Mouse (Mus musculus) hindbrain, embryonic 16.5 days (tissue): ENCODE measurements around the gene Amigo2. TPM values are rescaled to one million over a fixed set of nuclear protein-coding genes. Genes with fewer than 3 reads are reported as not detected.

Experiments used
- ATAC-seq: fragments of 200-750 bp; cut with Nextera tagmentation; 2 replicates; pipeline ENCODE4 v1.8.0; 2017; ENCODE audit warnings: moderate TSS enrichment, moderate library complexity
- H3K27ac ChIP-seq: fragments of 300-500 bp; sonication (generic); 2 replicates; pipeline ENCODE4 v1.5.1; 2014; ENCODE audit warnings: low read depth, mild to moderate bottlenecking, control low read depth, low read length, moderate library complexity
- H3K27me3 ChIP-seq: fragments of 300-500 bp; sonication (generic); replicated peaks from 2 replicates; pipeline ENCODE4 v1.6.1; 2014; ENCODE audit warnings: low read length; ENCODE audit not compliant: control insufficient read depth, insufficient read depth
- H3K36me3 ChIP-seq: fragments of 300-500 bp; sonication (generic); 2 replicates; pipeline ENCODE4 v1.6.1; 2014; ENCODE audit warnings: mild to moderate bottlenecking, low read length, moderate library complexity, mixed read lengths; ENCODE audit not compliant: control insufficient read depth, insufficient read depth
- H3K4me1 ChIP-seq: fragments of 300-500 bp; sonication (generic); 2 replicates; pipeline ENCODE4 v1.6.1; 2014; ENCODE audit warnings: low read depth, low read length; ENCODE audit not compliant: control insufficient read depth, insufficient read depth
- H3K4me2 ChIP-seq: fragments of 300-500 bp; sonication (generic); 2 replicates; pipeline ENCODE4 v1.6.1; 2014; ENCODE audit warnings: mild to moderate bottlenecking, low read length, control low read depth, moderate library complexity
- H3K4me3 ChIP-seq: fragments of 300-500 bp; sonication (generic); 2 replicates; pipeline ENCODE4 v1.5.1; 2014; ENCODE audit warnings: mild to moderate bottlenecking, low read length, control low read depth, moderate library complexity
- H3K9ac ChIP-seq: fragments of 300-500 bp; sonication (generic); 2 replicates; pipeline ENCODE4 v1.6.1; 2014; ENCODE audit warnings: low read depth, mild to moderate bottlenecking, control low read depth, low read length, moderate library complexity
- H3K9me3 ChIP-seq: fragments of 300-500 bp; sonication (generic); 2 replicates; pipeline ENCODE4 v1.6.1; 2014; ENCODE audit warnings: mild to moderate bottlenecking, low read length, moderate library complexity; ENCODE audit not compliant: control insufficient read depth
- WGBS: fragments of 180-500 bp; shearing (Covaris S2); extraction: QIAGEN DNeasy Blood & Tissue Kit; methylation state at CpG from one replicate; pipeline ENCODE4 v1.1.7; 2014; 5-methylcytosine and 5-hydroxymethylcytosine counted together
- polyA plus RNA-seq: library from polyadenylated mRNA; unstranded; fragments of >200 nt; fragmentation: Nextera tagmentation; extraction: Ambion mirVana; gene quantifications from 2 replicates; pipeline ENCODE4 v1.2.1, GENCODE M21; 2015

Amigo2 gene
- polyA plus RNA-seq, 1 experiment from 2014 or later, result 10.8 TPM

DNA sequence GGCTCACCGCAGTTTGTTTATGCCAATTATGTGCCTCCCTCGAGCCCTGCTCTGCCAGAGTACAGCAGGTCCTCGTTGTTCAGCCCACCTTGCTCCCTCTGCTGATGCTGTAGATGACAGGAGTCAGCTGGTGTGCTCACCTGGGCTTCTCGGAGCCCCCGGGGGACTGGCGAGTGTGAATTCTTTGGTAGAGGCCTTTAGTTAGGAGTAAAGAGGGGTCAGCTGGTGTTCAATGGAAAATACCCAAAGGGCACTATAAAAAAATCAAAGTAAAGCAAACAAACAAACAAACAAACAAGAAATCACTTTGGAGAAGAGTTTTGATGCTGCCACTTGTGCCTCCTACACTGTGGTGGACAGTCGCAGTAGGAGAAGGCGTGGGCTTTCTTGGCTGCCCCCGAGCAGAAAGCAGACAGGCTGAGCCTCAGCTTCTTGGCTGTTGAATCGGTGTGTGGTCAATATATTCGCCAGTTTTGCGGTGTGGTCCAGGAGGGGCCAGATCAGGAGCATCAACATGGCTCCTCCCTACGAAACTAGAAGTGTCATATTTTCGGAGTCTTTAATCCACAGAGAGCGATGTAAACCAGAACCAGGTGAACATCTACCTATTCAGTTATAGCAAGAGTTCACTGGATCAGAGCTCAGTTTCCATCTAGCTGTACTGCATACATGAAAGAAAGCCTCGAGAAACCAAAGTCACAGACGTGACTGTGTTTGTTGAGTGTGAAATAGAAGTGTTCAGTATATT lies 11.6 kb upstream of the Amigo2 start:
- ATAC-seq, result no peak
- 86% methylated on average over 17 of the region's 17 CpGs for WGBS
- Histone ChIP-seq H3K4me1 (no peaks in the 10 kb centered on the region), H3K4me3 (no peak overlapping the region), H3K36me3 (no peaks in the 10 kb centered on the region), H3K9me3 (no peaks in the 10 kb centered on the region), H3K4me2 (no peak overlapping the region), H3K27ac (no peak overlapping the region), H3K27me3 (no peaks in the 10 kb centered on the region), H3K9ac (no peak overlapping the region)

DNA sequence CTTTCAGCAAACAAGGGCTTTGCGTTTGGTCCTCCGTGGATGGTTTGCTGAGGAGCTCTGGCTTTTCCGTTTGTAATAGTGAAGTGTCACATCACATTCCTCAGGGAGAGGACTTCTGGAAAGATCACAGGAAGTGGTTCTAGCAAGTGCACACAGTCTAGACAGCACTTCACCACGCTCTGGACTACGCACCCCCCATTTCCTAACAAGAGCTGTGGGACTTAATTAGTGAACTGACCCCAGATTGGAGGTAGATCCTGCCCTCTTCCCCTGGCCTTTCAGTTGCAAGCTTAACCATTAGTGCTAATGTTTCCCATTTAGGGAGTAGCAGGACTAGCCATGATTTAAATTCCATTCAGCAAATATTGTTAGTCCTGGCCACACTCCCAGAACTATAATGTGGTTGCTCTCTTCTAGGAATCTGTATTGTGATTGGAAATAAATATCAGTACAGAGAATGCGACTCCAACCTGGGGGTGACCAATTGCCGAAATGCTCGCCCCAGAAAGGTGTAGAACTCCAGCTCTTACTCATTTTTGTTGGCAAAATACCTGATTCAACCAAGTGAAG lies 10.2 kb upstream of the Amigo2 start:
- WGBS, result 73% methylated on average over 8 of the region's 8 CpGs
- H3K9ac ChIP-seq, result no peak overlapping the region

DNA sequence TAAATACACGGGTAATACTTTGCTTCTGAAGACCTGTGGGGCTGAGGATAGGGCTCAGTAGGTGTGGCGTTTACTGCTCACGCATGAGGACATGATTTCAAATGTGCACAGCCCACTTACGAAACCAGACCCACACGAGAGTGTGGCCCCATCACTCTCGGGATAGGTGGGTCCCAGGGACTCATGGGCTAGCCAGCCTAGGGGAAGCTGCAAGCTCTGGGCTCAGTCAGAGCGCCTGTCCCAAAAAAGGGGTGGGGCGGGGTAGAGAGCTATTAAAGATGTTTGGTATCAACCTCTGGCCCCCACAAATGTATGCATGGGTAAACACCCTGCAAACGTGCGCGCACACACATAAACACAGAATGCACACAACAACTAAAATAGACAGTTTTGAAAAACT lies 9.3 kb upstream of the Amigo2 start:
- Histone ChIP-seq H3K4me2 (no peak overlapping the region), H3K4me1 (no peaks in the 10 kb centered on the region), H3K27me3 (no peaks in the 10 kb centered on the region), H3K4me3 (no peak overlapping the region), H3K9me3 (no peaks in the 10 kb centered on the region), H3K27ac (no peak overlapping the region), H3K9ac (no peak overlapping the region), H3K36me3 (no peaks in the 10 kb centered on the region)
- ATAC-seq, result no peak
- 93% methylated on average over 11 of the region's 11 CpGs for WGBS

More for the DNA sequence above, 10.2 kb upstream of the Amigo2 start:
- Histone ChIP-seq H3K4me3 (no peak overlapping the region), H3K36me3 (no peaks in the 10 kb centered on the region), H3K4me2 (no peak overlapping the region), H3K9me3 (no peaks in the 10 kb centered on the region), H3K27me3 (no peaks in the 10 kb centered on the region), H3K27ac (no peak overlapping the region), H3K4me1 (no peaks in the 10 kb centered on the region)
- no peak for ATAC-seq

DNA sequence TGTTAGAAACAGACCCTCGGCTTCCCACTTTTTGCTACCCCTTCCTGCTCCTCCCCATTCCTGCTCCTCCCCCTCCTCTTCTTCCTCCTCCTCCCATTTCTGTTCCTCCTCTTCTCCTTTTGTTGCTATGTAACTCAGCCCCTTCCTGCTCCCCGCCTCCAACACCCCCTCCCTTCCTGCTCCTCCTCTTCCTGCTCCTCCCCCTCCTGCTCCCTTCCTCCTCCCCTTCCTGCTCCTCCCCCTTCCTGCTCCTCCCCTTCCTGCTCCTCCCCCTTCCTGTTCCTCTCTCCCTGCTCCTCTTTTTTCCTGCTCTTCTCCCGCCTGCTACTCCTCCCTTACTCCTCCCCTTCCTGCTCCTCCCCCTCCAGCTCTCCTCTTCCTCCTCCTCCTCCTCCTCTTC lies 8.7 kb upstream of the Amigo2 start:
- no peak overlapping the region for H3K27ac ChIP-seq
- WGBS, result 91% methylated on average over 3 of the region's 3 CpGs
- ATAC-seq, result no peak
- no peak overlapping the region for H3K4me2 ChIP-seq
- H3K27me3 ChIP-seq, result no peaks in the 10 kb centered on the region
- H3K4me3 ChIP-seq, result no peak overlapping the region
- no peak overlapping the region for H3K9ac ChIP-seq
- H3K36me3 ChIP-seq, result no peaks in the 10 kb centered on the region
- H3K4me1 ChIP-seq, result no peaks in the 10 kb centered on the region
- H3K9me3 ChIP-seq, result no peaks in the 10 kb centered on the region

DNA sequence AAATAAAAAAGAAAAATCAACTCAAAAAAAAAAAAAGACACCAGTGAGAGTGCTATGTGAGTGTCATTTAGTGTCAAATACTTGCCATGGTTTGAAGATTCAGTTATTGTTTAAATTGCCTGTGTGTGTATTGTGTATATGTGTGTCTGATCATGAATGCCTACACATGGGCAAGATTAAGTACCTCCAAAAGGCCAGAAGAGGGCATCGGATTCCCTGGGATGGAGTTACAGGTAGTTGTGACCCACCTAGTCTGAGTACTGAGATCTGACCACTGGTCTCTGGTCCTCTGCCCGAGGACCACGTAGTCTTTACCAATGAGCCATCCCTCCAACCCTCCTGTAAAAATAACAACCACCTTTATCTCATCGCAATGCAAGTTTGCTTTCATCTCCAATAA lies 7.3 kb upstream of the Amigo2 start:
- Histone ChIP-seq H3K27me3 (no peaks in the 10 kb centered on the region), H3K4me1 (no peaks in the 10 kb centered on the region), H3K4me2 (no peak overlapping the region), H3K36me3 (no peaks in the 10 kb centered on the region), H3K4me3 (no peak overlapping the region), H3K27ac (no peak overlapping the region), H3K9ac (no peak overlapping the region), H3K9me3 (no peaks in the 10 kb centered on the region)
- 96% methylated on average over 4 of the region's 4 CpGs for WGBS
- ATAC-seq, result no peak

DNA sequence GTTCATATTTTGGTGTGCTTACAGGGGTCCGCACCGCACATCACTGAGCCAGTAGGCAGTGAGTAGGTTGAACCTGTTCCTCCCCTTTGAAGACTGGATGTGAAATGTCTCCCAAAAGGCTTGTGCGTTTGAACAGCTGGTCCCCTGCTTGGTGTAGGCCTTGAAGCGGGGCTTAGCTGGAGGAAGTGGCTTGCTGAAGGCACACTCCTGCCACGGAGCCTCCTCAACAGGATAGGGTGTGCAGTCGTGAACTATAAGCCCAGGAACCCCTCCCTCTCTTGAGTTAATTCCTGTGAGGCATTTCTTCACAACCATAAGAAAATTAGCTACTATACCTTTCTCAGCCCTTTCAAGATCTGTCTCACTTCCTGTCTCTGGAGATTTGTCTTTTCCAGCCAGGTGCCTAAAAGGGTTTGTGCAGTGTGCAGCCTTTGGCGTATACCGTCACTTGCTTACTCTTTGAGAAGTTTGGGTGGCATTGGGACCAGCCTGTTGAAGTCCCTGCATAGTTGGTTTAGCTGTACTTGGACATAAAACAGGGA lies 5.5 kb upstream of the Amigo2 start:
- Histone ChIP-seq H3K9me3 (no peaks in the 10 kb centered on the region), H3K4me3 (no peak overlapping the region), H3K27ac (no peak overlapping the region), H3K4me1 (peaks cover 3% of the 10 kb centered on the region), H3K27me3 (no peaks in the 10 kb centered on the region), H3K9ac (no peak overlapping the region), H3K36me3 (no peaks in the 10 kb centered on the region), H3K4me2 (no peak overlapping the region)
- no peak for ATAC-seq
- WGBS, result 85% methylated on average over 8 of the region's 8 CpGs

DNA sequence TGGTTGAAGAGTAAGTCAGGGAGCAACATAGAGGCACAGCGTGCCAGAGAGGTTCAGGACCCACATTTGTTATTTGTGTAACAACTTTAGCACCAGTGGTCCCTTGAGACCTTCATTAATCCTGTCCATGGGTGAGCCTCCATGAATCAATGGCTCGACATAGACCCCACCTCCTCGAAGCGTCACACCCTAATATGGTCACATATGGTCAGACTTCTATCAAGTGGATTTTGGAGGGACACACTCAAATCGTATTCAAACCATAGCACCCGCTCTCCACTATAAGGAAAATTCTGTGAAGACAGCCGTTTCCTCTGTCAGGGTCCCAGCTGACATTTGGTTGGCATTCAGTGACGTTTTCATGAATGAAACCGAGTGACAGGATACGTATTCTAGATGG lies 2.2 kb upstream of the Amigo2 start:
- H3K27me3 ChIP-seq, result peaks cover 2% of the 10 kb centered on the region; the same call in 1 of the 2 replicates
- peaks cover 9% of the 10 kb centered on the region for H3K4me1 ChIP-seq
- H3K27ac ChIP-seq, result no peak overlapping the region
- H3K4me3 ChIP-seq, result no peak overlapping the region
- WGBS, result 96% methylated on average over 10 of the region's 10 CpGs
- no peak overlapping the region for H3K9ac ChIP-seq
- no peaks in the 10 kb centered on the region for H3K36me3 ChIP-seq
- ATAC-seq, result no peak
- no peak overlapping the region for H3K4me2 ChIP-seq
- H3K9me3 ChIP-seq, result no peaks in the 10 kb centered on the region

DNA sequence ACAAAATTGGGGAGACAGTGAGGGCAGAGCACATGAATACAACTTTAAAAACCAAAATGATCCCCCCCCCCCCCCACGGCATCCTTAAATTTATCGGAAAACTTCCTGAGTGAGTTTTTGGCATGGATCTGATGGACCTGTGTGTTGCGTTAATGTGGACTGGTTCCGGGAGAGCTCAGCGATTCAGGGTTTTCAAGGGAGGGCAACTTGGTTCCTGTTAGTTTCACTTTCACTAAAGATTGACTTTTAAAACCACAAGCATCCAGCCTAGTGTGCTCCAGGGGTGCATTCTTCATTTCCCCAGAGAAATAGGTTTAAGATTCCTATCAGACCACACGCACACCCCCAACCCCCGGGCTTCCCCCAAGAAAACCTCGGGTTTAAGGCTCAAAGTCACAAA lies 1.2 kb upstream of the Amigo2 start:
- ATAC-seq, result no peak

DNA sequence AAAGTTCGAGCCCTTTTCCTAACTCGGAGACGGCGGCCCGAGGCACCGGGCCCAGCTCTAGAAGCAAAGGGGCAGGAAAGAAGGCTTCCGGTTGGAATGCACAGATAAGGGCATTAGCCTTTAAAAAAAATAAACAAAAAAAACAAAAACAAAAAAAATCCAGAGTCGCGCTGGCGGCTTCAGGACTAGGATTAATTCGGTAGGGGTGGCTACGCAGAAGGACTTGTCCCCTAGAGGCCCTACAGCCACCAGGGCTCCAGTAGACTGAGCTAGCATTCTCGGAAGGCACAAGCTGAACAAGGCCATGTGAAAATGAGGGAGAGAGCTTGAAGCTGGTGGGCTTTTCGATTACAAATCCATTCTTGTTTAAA lies 689 bp upstream of the Amigo2 start:
- Histone ChIP-seq H3K4me3 (peak overlapping the region; percentile 78), H3K4me1 (peaks cover 13% of the 10 kb centered on the region), H3K27me3 (peaks cover 2% of the 10 kb centered on the region; the same call in 1 of the 2 replicates), H3K9ac (peak overlapping the region; percentile 93), H3K27ac (peak overlapping the region; percentile 88), H3K36me3 (no peaks in the 10 kb centered on the region), H3K9me3 (no peaks in the 10 kb centered on the region), H3K4me2 (peak overlapping the region; percentile 80)
- ATAC-seq, result peak; percentile 51; the same call in 1 of the 2 replicates
- WGBS, result under 1% methylated on average over 14 of the region's 14 CpGs

More for the DNA sequence above, 1.2 kb upstream of the Amigo2 start:
- peaks cover 2% of the 10 kb centered on the region; the same call in 1 of the 2 replicates for H3K27me3 ChIP-seq
- no peaks in the 10 kb centered on the region for H3K9me3 ChIP-seq
- peak overlapping the region; percentile 78 for H3K4me3 ChIP-seq
- H3K9ac ChIP-seq, result peak overlapping the region; percentile 93; the same call in 1 of the 2 replicates
- H3K27ac ChIP-seq, result no peak overlapping the region; the same call in 1 of the 2 replicates
- no peaks in the 10 kb centered on the region for H3K36me3 ChIP-seq
- WGBS, result 58% methylated on average over 8 of the region's 8 CpGs
- H3K4me2 ChIP-seq, result peak overlapping the region; percentile 80
- H3K4me1 ChIP-seq, result peaks cover 11% of the 10 kb centered on the region
